Mouse (Mus musculus) right cerebral cortex, postnatal 36 days (tissue): ENCODE results near the gene Rhog.

ENCODE experiments used
- DNase-seq, 2 experiments: peaks; one replicate each; pipeline ENCODE4 v3.0.0; 2022; ENCODE audit warnings: low spot score in 2 of 2, mixed read lengths in 1 of 2

Gene Rhog

DNA sequence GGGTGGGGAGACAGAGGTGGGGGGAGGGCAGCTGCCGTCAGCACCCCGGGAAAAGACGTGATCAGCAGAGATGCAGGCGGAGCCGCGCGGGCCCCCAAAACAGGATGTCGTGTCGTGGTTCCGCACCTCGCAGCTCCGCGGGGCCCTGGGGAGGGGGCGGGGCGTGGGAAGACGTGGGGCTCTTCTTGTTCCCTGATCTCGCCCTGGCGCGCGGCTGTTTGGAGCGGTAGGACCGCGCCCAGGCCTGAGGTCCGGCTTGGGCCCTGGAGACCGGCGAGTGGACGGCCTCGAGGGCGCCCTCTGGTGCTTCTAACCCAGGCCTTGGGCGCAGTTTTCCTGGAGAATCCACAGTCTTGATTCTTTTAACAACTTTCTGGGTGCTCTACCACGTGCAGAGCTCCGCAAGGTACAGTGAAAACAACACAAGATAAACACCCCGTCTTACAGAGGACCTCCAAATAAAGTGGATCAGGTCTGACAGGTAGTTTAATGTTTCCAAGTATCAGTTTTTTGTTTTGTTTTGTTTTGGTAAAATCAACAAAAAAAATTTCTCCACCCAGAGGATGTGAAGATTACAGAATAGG is 5.1 kb downstream of the Rhog start:
- DNase-seq = peak; percentile 82 to 84

DNA sequence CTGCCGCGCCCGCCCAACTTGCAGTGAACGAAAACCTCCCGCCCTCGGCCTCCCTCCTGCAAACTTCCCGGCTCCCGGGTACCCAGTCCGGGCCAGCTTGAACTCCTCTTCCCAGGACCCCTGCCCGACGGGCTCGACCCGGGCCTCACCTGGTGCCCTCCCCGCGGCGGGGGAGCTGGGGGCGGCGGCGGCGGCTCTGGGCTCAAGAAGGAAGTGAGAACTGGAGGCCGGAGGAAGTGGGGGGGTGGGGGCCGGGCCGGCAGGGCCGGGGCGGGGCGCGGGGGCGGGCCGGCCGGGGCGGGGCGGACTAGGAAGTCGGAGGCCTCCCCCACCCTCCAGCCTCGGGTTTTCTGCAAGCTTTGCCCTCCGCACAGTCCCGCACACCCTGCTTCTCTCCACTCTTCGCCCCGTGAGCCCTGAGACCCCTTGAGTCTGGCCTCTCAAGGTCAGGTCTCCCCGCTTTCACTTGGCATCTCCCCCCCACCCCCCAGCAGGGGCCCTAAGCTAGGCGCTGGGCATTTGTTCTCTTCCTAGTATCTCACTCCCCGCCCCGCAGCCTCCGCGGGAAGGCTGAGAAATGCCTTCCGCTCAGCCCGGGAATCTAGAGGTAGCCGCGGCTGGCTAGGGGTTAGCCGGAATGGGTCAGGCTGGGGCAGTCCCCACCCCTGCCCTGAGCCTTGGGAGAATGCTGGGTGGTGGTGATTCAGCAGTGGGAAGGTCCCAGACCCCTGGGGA is 5.8 kb downstream of the Rhog start:
- peak in 1 of 2 experiments; percentile 37 for DNase-seq

DNA sequence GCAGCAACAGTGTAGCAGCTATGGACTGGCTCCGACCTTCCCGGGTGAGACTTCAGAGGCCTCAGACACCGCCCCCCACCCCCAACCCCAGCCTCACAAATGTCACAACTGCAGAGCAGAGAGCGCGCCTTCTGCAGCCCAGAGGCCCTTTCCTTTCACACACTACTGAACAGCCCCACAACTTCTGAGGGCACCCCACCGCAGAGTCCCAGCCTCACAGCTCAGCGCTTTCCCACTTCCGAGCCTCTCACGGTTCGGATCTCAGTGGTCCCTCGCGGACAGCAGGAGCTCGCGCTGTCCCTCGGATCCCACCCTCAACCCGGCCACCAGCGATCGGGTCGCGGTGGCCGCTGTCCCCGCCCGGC is 6.3 kb downstream of the Rhog start:
- DNase-seq = no peak

DNA sequence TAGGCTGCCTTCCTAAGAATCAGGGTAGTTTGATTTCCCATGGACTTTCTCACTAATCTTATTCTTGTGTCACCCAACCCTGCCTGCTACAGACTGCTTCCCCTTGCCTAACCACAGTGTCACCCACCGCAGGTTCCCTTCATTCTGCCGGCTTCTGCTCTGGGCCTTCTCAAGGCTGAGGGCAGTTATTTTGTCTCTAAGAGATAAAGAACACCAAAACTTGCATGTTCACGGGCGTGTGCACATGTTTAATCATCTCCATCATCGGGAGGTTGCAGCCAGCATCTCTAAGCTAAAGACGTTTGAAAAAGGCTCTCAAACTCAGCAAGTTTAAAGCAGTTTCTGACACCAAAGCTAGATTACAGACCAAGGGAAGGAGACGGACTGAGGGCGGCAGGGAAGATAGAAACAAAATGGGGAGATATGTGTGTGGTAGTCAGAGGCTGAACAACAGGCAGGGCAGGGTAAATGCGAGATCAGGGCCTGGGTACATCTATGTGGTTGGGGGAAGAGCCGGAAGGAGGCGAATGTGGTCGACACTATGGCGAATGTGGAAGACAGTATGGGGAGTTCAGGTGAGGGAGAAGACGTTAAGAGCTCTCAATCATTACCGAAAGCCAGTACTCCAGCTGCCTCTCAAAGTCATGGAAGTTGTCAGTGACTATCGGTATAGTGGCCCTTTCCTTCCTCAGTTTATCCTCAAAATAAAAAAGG is 7.0 kb downstream of the Rhog start:
- no peak for DNase-seq

DNA sequence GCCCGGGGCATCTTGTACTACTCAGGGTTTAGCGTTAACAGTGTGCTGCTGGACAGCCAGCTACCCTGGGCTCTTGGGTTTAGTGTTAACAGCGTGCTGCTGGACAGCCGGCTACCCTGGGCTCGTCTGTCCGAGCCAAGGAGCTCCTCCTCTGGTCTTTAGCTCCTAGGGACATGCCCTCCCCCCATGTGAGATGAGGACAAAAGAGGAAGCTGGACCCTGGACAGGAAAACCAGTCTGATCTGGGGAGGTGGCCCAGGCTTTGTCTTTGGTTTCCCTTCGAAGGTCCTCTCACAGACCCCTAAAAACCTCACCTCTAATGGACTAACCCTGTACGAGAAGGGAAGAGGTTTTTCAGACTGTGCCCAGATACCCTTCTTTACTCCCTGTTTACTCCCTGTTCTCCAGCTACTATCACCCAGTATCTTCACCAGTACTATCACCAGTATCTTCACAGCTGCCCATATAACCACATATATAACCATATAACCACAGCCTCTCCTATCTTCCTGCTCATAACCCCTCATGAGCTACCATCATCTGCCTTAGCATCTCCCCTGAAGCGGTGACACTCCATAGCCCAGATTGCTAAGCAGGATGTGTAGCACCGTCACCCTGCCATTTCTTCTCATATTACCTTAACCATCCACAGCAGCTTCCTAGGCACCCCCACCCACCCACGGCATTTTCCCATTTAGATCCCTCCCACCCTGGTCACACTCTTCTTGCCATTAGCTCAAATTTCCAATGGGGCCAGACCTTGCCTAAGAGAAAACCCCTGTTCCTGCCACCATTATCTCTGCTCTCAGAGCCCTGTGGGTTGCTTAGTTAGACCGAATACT is 8.7 kb downstream of the Rhog start:
- no peak for DNase-seq

DNA sequence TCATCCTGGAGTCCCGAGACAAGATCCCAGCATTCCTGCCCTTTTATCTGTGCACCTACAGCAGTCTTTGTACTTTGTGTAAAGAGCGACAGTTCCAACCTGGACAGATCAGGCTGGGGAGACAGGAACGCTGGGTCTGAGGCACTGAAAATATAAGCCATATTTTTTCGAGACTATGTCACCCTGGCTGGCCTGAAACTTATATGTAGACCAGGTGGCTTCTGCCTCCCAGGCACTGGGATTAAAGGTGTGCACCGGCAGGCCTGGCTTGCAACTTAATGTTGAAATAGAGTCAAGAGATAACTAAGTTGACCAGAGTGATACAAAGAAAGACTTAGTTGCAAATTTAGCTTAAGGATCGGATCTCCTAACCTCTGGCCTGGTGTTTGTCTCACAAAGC is 9.6 kb downstream of the Rhog start:
- DNase-seq = no peak

DNA sequence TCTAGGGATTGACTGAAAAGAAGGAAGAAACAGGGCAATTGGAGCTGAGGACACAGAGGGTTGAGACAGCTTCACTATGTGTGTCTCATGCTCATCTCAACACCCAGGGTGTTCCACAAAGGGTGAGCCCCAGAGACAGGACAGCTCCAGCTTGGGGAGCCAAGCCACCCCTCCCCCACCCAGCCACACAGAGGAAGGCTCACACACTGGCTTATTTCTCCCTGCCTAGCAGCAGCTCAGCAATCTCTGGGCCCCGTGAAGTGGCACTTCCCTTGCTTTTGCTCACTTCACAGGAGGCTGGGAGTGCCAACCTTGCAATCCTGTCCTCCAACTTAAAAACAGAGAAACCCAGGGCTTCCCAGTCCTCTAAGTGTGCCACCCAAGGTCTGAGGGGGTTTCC is 10.1 kb downstream of the Rhog start:
- no peak for DNase-seq

DNA sequence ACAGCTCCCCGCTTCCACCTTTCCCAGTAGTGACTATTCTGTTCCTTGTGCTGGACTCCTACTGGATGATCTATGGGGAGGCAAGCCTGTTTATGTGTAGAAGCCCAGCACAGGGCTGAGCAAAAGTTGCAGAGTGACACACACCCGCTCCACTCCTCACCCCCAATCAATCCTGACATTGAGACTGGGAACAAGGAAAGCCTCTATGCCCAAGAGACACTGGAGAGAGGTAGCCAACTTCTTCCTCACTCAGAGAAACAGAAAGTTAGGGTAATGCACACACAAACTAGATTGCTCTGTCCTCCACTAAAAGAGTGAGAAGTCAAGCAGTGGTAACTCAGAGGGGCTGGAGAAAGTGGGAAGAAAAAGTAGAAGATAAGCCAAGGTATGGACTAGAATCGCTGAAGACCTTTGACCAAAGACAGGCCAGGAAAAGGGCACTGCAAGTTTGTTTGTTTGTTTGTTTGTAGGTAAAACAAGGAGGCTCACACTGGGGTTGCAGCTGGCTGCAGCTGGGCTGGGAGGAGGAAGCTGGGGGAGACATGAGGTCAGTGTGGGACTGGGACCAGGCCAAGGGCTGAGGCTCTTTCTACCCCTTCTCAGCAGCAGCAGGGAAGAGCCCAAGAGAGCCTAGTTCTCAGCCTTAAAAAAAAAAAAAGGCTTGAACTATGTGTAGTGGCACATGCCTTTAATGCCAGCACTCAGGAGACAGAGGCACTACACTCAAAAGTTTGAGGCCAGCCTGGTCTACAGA is 10.9 kb downstream of the Rhog start:
- no peak for DNase-seq

DNA sequence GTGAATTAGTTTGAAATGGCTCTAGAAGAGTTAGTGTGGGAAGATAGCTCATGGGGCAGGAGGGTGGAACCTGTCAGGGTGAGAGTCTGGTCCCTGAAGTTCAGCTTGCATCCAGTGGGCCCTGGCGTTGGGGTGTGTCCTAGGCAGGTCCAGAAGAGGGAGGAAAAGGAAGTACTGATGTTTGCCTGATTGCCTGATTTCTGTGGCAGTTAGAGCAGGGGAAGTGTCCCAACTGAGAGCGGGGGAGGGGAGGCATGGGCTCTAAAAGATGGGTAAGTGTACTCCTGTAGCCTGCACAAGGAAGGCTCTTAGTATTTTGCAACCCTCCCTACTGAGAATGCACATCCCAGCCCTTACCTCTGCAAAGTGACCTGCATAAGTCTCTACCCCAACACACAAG is 12.0 kb downstream of the Rhog start:
- DNase-seq = no peak

DNA sequence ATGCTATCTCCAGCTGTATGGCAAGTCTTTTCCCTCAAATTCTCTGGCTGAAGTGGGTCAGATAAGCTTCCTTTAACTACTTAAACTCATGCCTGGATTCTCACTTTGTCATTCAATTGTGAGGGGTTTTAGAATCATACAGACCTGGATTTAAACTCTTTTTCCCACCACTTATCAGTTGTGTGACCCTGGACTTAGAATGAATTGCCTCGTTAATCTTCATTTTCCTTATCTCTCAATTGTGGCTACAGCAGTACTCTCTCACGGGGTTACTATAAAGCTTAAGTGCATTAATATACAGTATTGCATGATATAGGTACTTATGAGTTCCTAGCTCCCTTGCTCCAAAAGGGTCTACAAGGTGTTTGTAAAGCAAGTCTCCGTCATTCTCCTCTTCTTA is 12.9 kb downstream of the Rhog start:
- DNase-seq = no peak

DNA sequence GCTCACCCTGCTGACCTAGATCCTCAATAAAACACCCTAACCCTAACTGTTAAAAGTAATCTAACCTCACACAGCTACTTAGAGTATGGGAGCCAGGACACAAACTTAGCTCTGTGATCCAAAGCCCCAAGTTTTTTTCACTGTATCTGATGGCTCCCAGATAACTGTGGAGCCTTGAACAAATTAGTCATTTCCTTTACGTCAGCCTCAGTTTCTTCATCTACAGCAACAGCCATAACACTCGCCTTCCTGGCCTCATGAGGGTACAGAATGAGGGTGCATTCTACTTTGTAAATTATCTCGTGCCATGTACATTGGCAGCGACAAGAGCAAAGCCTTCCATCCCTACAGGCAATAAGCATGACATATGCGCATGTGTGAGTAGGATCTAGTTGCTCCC is 13.5 kb downstream of the Rhog start:
- no peak for DNase-seq

DNA sequence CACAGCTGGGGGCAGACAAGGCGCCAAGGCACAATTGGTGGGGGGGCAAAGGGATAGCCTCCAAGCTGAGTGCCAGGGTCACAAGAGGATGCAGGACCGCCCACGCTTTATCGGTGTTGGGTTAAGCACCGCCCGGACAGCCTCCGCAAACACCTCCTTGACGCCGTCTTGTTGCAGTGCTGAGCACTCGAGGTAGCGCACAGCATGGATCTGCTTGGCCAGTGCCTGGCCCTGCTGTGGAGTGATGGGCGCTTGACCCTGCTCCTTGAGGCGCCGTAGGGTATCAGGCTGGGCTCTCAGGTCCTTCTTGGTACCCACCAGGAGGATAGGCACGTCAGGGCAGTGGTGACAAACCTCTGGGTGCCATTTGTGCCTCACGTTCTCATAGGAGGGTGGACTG is 16.3 kb downstream of the Rhog start:
- DNase-seq = no peak

DNA sequence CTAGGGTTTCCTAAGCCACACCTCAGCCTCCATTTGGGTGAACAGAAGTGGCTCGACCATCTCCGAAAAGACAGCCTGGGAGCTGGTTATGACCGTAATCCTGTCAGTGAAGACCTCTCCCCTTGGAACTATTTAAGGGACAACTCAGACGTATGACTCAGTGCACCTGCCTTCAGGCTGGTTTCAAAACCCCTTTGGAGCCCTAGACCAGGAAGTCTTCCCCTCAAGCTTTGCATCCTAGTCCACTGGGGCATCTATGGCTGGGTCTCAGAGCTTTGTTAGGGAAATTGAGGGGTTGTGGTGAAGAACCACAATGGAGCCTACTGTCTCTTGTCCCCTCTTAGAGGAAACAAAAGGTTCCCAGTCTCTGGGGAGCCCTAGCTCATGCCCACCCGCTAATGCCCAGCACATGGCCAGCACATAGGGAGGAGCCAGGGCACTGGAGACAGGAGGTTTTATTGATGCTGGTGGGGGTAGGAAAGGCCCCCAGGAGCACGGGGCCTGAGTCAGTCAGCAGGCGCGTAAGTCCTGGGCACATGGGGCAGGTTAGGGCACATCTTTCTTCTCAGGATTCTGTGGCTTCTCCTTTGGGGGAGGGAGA is 17.1 kb downstream of the Rhog start:
- DNase-seq = no peak

DNA sequence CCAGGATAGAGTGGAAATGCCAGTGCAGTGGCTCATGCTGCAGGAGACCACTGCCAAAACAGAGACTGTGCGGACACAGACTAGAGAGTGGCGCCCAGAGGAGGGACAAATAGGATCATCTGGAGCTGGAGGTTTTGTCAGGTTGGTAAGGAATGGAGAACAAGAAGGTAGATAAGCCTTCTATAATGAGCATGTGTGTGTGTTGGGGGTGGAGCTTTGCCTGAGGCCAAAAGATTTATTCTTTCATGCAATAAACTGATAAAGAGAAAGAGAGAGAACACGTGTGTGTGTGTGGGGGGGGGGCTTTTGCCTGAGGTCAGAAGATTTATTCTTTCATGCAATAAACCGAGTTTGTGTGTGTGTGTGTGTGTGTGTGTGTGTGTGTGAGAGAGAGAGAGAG is 22.8 kb downstream of the Rhog start:
- DNase-seq = no peak

DNA sequence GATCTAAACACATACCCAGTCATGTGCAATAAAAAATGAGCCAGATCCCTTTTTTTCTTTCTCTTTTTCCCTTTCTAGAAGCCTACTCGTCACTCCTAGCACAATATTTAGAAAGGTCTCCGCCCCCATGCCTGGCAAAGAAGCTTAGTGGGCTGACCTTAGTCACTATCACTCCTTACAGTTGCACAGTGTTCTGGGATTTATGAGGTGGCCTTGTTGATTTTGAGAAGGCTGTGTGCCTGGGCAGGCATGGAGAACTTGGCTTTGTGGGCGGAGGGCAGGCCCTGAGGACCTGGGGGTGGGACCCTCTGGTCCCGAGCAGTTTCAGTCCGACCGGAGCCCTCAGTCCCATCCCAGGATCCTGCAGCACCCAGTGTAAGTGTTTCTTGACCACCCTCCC is 26.0 kb downstream of the Rhog start:
- no peak for DNase-seq

DNA sequence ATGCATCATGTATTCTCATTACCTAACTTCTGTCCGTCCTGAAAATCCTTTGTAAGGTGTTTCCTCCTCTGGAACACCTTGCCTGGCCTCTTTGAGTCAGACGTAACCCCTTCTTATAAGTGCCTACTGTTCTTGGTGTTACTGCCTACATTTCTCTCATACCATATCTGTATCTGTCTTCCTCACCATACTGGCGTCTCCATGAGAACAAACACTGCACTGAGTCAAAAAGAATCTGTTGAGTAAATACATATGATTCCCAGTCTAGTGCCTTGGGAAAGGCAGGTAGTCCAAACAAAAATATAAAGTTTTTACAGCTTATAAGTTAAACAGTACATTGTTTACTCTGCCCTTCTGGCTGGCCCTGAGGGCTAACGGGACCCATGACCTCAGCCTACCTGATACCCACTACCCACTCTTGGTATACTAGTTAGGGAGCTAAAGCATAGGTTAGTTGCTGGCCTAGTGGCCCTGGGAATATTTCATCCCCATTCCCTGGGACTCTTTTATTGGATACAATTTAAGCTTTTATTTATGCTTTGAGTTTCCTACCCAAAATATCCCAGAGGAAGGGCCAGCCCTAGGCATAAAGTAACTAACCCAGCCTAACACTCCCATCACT is 27.7 kb downstream of the Rhog start:
- DNase-seq = no peak

DNA sequence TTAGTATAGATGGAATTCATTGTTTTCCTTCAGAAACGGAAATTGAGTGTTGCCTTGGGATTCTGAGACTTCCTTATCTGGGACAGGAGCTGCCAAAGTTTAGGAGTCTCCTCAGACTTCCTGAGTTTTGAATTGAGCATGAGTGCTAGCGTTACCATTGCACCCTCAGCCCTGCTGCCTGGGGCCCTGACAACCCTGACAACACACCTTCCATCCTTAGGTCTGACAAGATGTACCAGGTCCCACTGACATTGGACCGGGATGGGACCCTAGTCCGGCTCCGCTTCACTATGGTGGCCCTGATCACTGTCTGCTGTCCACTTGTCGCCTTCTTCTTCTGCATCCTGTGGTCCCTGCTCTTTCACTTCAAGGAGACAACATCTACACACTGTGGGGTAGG is 29.8 kb downstream of the Rhog start:
- no peak for DNase-seq

DNA sequence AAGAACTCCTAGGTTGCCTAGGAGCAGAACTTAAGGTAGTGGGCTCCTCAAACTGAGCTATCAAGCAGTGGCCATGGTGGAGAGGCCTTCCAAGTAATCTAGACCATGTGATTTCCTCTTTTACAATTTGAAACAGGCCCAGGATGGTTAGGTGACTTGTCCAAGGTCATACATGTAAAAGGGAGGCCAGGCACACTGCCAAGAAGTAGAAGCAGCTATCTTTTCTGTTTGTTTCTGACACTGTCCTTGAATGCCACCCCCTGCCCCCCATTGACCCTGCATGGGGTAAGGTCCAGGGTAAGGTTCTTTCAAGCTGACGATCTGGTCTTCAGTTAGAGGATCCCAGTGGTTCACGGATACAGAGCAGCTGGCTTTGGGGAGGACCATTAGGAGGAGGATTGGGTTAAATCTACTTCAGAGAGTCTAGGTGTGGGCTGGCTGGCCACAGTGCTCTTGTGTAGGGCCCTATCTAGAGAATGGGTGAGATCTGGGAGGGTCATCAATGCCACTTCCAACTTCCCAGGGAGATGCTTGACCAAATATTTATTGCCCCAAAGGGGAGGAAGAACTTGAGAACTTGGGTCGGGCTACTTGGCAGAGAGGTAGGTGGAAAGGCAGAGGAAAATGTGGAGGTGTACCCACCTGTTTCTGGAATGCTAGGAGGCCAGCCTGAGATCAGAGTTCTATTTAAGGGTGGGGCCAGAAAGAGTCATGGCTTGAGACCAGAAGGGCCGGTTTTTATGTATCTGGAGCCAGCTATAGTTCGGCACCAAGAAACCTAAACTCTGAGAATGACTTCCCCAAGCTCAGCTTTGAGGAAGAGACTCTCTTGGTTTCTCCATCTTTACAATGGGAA is 31.7 kb downstream of the Rhog start:
- no peak for DNase-seq

DNA sequence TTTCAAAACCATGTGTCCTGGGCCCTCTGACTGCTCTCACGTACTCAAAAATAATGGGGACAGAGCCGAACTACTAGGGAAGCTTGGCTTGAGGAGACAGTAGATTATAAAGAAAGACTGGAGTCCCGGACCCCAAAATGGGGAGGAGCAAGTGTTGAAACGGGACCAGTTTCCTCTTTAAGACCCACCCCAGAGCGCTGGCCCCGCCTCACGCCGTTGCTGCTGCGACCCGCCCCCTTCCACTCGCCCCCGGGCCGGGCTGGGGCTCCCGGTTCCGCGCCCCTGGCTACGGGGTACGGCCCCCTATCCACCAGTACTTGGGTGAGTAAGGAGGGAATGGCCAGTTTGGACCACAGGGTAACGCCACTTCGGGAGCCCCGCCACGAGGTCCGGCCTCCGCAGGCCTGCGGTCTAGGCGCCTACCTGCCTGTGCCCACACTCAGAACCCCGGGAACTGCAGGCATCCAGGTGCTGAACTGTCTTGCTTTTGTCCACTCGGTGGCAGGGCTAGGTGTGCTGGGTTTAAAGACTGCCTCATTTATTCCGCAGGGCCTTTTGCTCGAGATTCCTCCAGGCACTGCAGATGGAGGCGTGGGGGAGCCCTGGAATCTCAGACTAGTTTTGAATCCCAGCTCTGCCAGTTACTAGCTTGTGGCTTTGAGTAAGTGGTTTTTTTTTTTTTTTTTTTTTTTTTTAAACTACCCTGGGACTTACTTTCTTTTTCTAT is 32.9 kb downstream of the Rhog start:
- DNase-seq = peak in 1 of 2 experiments; percentile 36
